Mouse (Mus musculus) limb, embryonic 11.5 days (tissue): ENCODE results near the gene Ppan. TPM values are rescaled to one million over a fixed set of nuclear protein-coding genes. Genes with fewer than 3 reads are reported as not detected.

ENCODE experiments used
- ATAC-seq: fragments of 200-750 bp; cut with Nextera tagmentation; 2 replicates; pipeline ENCODE4 v1.8.0; 2017; ENCODE audit warnings: low read depth; ENCODE audit not compliant: insufficient number of reproducible peaks, low FRiP score, low TSS enrichment
- DNase-seq: peaks from one replicate; pipeline ENCODE4 v3.0.0-alpha.2; 2015; ENCODE audit warnings: low spot score
- H3K27ac ChIP-seq: fragments of 300-500 bp; sonication (generic); replicated peaks from 2 replicates; pipeline ENCODE4 v1.5.1; 2014; ENCODE audit warnings: low read depth, mild to moderate bottlenecking, low read length
- H3K27me3 ChIP-seq: fragments of 300-500 bp; sonication (generic); 2 replicates; pipeline ENCODE4 v1.6.1; 2014; ENCODE audit warnings: mild to moderate bottlenecking, low read length, mixed read lengths; ENCODE audit not compliant: control insufficient read depth, insufficient read depth
- H3K36me3 ChIP-seq: fragments of 300-500 bp; sonication (generic); 2 replicates; pipeline ENCODE4 v1.6.1; 2014; ENCODE audit warnings: mild to moderate bottlenecking, low read length, moderate library complexity, mixed read lengths; ENCODE audit not compliant: control insufficient read depth, insufficient read depth
- H3K4me1 ChIP-seq: fragments of 300-500 bp; sonication (generic); 2 replicates; pipeline ENCODE4 v1.6.1; 2014; ENCODE audit warnings: low read length, mixed read lengths; ENCODE audit not compliant: control insufficient read depth, insufficient read depth
- H3K4me2 ChIP-seq: fragments of 300-500 bp; sonication (generic); 2 replicates; pipeline ENCODE4 v1.6.1; 2014; ENCODE audit warnings: low read depth, mild to moderate bottlenecking, moderate library complexity; ENCODE audit not compliant: severe bottlenecking
- H3K4me3 ChIP-seq: fragments of 300-500 bp; sonication (generic); 2 replicates; pipeline ENCODE4 v1.5.1; 2014; ENCODE audit warnings: low read depth, low read length
- H3K9ac ChIP-seq: fragments of 300-500 bp; sonication (generic); 2 replicates; pipeline ENCODE4 v1.6.1; 2014; ENCODE audit warnings: mild to moderate bottlenecking, low read length
- H3K9me3 ChIP-seq: fragments of 300-500 bp; sonication (generic); 2 replicates; pipeline ENCODE4 v1.6.1; 2016; ENCODE audit warnings: low read length; ENCODE audit not compliant: control insufficient read depth
- WGBS: fragments of 180-500 bp; shearing (Covaris S2); extraction: QIAGEN DNeasy Blood & Tissue Kit; methylation state at CpG from one replicate; pipeline ENCODE4 v1.1.7; 2014; 5-methylcytosine and 5-hydroxymethylcytosine counted together
- polyA plus RNA-seq: library from polyadenylated mRNA; unstranded; fragments of >200 nt; fragmentation: Nextera tagmentation; extraction: Ambion mirVana; gene quantifications from 2 replicates; pipeline ENCODE4 v1.2.1, GENCODE M21; 2014

Gene Ppan
- polyA plus RNA-seq, 1 experiment from 2014 or later, result 83.9 TPM

GRCm38 (mm10) chr9:20888386-20888765 lies 401 bp downstream of the Ppan start:
- no peaks in the 10 kb centered on the region for H3K27me3 ChIP-seq
- peaks cover 30% of the 10 kb centered on the region for H3K36me3 ChIP-seq
- 0 out of 2 replicates have a peak overlapping the region, but pooled peaks have one; percentile 37 for H3K27ac ChIP-seq
- H3K9ac ChIP-seq, result peak overlapping the region; percentile 58
- ATAC-seq (peak; percentile 38), DNase-seq (no peak)
- no peaks in the 10 kb centered on the region for H3K9me3 ChIP-seq
- WGBS, result under 1% methylated on average over 30 of the region's 30 CpGs
- H3K4me3 ChIP-seq, result peak overlapping the region; percentile 79
- peak overlapping the region; percentile 36 for H3K4me2 ChIP-seq
- no peaks in the 10 kb centered on the region for H3K4me1 ChIP-seq

GRCm38 (mm10) chr9:20889185-20890141 lies 1.5 kb downstream of the Ppan start:
- no peak overlapping the region for H3K27ac ChIP-seq
- H3K27me3 ChIP-seq, result no peaks in the 10 kb centered on the region
- WGBS, result 83% methylated on average over 29 of the region's 29 CpGs
- H3K9me3 ChIP-seq, result no peaks in the 10 kb centered on the region
- peak overlapping the region; percentile 79; the same call in 1 of the 2 replicates for H3K4me3 ChIP-seq
- H3K9ac ChIP-seq, result no peak overlapping the region
- no peak for ATAC-seq
- H3K36me3 ChIP-seq, result peaks cover 40% of the 10 kb centered on the region
- H3K4me1 ChIP-seq, result no peaks in the 10 kb centered on the region
- no peak for DNase-seq
- H3K4me2 ChIP-seq, result peak overlapping the region; percentile 36

- Histone ChIP-seq H3K4me3 (no peak overlapping the region), H3K27me3 (no peaks in the 10 kb centered on the region), H3K9ac (no peak overlapping the region), H3K27ac (no peak overlapping the region), H3K36me3 (peaks cover 47% of the 10 kb centered on the region), H3K9me3 (no peaks in the 10 kb centered on the region), H3K4me2 (no peak overlapping the region), H3K4me1 (no peaks in the 10 kb centered on the region)
- WGBS, result 93% methylated on average over 5 of the region's 5 CpGs
- no peak for DNase-seq
- ATAC-seq, result no peak
Measured at GRCm38 (mm10) chr9:20890411-20890810, 2.4 kb downstream of the Ppan start.

- H3K27me3 ChIP-seq, result no peaks in the 10 kb centered on the region
- DNase-seq (no peak), ATAC-seq (no peak)
- no peaks in the 10 kb centered on the region for H3K9me3 ChIP-seq
- 80% methylated on average over 26 of the region's 26 CpGs for WGBS
- no peaks in the 10 kb centered on the region for H3K4me1 ChIP-seq
- no peak overlapping the region for H3K4me2 ChIP-seq
- no peak overlapping the region for H3K27ac ChIP-seq
- H3K4me3 ChIP-seq, result no peak overlapping the region
- H3K36me3 ChIP-seq, result peaks cover 55% of the 10 kb centered on the region
- H3K9ac ChIP-seq, result no peak overlapping the region
Measured at GRCm38 (mm10) chr9:20891339-20892103, 3.5 kb downstream of the Ppan start.

GRCm38 (mm10) chr9:20892104-20892653 lies 4.2 kb downstream of the Ppan start:
- Histone ChIP-seq H3K36me3 (peaks cover 58% of the 10 kb centered on the region), H3K4me2 (no peak overlapping the region), H3K4me1 (peaks cover 2% of the 10 kb centered on the region), H3K27ac (no peak overlapping the region), H3K9ac (no peak overlapping the region), H3K9me3 (no peaks in the 10 kb centered on the region), H3K4me3 (no peak overlapping the region), H3K27me3 (no peaks in the 10 kb centered on the region)
- no peak for ATAC-seq
- no peak for DNase-seq
- 70% methylated on average over 5 of the region's 5 CpGs for WGBS

GRCm38 (mm10) chr9:20893069-20893468 lies 5.1 kb downstream of the Ppan start:
- no peak for DNase-seq
- H3K27ac ChIP-seq, result no peak overlapping the region
- no peak overlapping the region for H3K4me3 ChIP-seq
- H3K36me3 ChIP-seq, result peaks cover 58% of the 10 kb centered on the region
- H3K27me3 ChIP-seq, result no peaks in the 10 kb centered on the region
- peaks cover 8% of the 10 kb centered on the region for H3K4me1 ChIP-seq
- 66% methylated on average over 5 of the region's 5 CpGs for WGBS
- no peak for ATAC-seq
- no peak overlapping the region for H3K9ac ChIP-seq
- no peak overlapping the region for H3K4me2 ChIP-seq
- H3K9me3 ChIP-seq, result no peaks in the 10 kb centered on the region

GRCm38 (mm10) chr9:20893590-20894343 lies 5.8 kb downstream of the Ppan start:
- peaks cover 8% of the 10 kb centered on the region for H3K4me1 ChIP-seq
- 87% methylated on average over 13 of the region's 13 CpGs for WGBS
- ATAC-seq, result no peak
- H3K4me3 ChIP-seq, result no peak overlapping the region
- no peak overlapping the region for H3K27ac ChIP-seq
- H3K27me3 ChIP-seq, result no peaks in the 10 kb centered on the region
- no peak for DNase-seq
- no peak overlapping the region for H3K4me2 ChIP-seq
- H3K36me3 ChIP-seq, result peaks cover 58% of the 10 kb centered on the region
- H3K9ac ChIP-seq, result no peak overlapping the region
- no peaks in the 10 kb centered on the region for H3K9me3 ChIP-seq

- Histone ChIP-seq H3K9ac (no peak overlapping the region), H3K27me3 (no peaks in the 10 kb centered on the region), H3K4me1 (peaks cover 8% of the 10 kb centered on the region), H3K4me3 (no peak overlapping the region), H3K36me3 (peaks cover 58% of the 10 kb centered on the region), H3K27ac (no peak overlapping the region), H3K4me2 (no peak overlapping the region), H3K9me3 (no peaks in the 10 kb centered on the region)
- DNase-seq (no peak), ATAC-seq (no peak)
- 91% methylated on average over 15 of the region's 15 CpGs for WGBS
Measured at GRCm38 (mm10) chr9:20894629-20895028, 6.7 kb downstream of the Ppan start.
